ENCODE assay signal across 18 mouse cellular contexts in genomic region chr7:138501347-138502014, GRCm38 (mm10).
DNase-seq lines count a peak whose midpoint lies in the region; ATAC-seq and TF ChIP-seq lines count a peak whose summit lies in the region.
"Had no signal": no experiment of that assay in that cellular context is flagged by ENCODE, and none has a peak within 500 bp of the region (broad histone marks: within the 10 kb centered on the region; RNA-seq: fewer than 3 reads in every experiment).

No protein-coding gene starts in this region.

- ATAC-seq in embryonic facial prominence, embryonic 14.5 days (ENCODE audit: low read depth), result no peak
- peak; percentile 75 for ATAC-seq in midbrain, embryonic 15.5 days (replicated peaks)
- no peak for ATAC-seq in inflammation-experienced regulatory T-cells, adult 6 months
- ATAC-seq: Patski had no signal

- H3K9ac ChIP-seq in embryonic facial prominence, embryonic 14.5 days (ENCODE audit: low read depth, low read length), result no peak overlapping the region
- no peak overlapping the region for H3K9ac ChIP-seq in midbrain, embryonic 15.5 days
- H3K9ac ChIP-seq: heart, embryonic 13.5 days; neural tube, embryonic 13.5 days had no signal

- intact Hi-C loops in left cerebral cortex, postnatal 14 days (cut with DNase I), result no loop called here

- H3K4me1 ChIP-seq in embryonic facial prominence, embryonic 14.5 days (ENCODE audit: control insufficient read depth, insufficient read depth, low read length), result no peaks in the 10 kb centered on the region
- no peaks in the 10 kb centered on the region for H3K4me1 ChIP-seq in embryonic facial prominence, embryonic 10.5 days
- H3K4me1 ChIP-seq in midbrain, embryonic 15.5 days, result peaks cover 13% of the 10 kb centered on the region; the same call in 1 of the 2 replicates
- H3K4me1 ChIP-seq: heart, embryonic 13.5 days had no signal

- TF ChIP-seq CTCF in brain, embryonic 14.5 days (IDR thresholded peaks at IDR 0.05; ENCODE audit: borderline replicate concordance, extremely low read depth, insufficient read depth, insufficient read length), result no peak

- peak; percentile 7 for DNase-seq in embryonic facial prominence, embryonic 14.5 days (ENCODE audit: low spot score)
- DNase-seq in embryonic facial prominence, embryonic 10.5 days (ENCODE audit: low spot score), result no peak
- peak; percentile 5 to 6 for DNase-seq in left cerebral cortex, postnatal 14 days (ENCODE audit: low spot score in 2 of 2)
- no peak for DNase-seq in left cerebral cortex, adult 8-10 months (ENCODE audit: low spot score in 2 of 2)
- peak; percentile 95 for DNase-seq in brain, embryonic 14.5 days (ENCODE audit: low read depth)
- DNase-seq in thymus, postnatal 10 days (ENCODE audit: low spot score in 2 of 2), result no peak
- DNase-seq: cerebellum, adult 11-12 months; kidney, adult 18-20 months; kidney, postnatal 14 days; liver; lung, adult 18-20 months; lung, postnatal 4 days; thymus, postnatal 14 days had no signal

- H3K36me3 ChIP-seq in embryonic facial prominence, embryonic 14.5 days (ENCODE audit: control insufficient read depth, insufficient read depth, low read length), result no peaks in the 10 kb centered on the region
- no peaks in the 10 kb centered on the region for H3K36me3 ChIP-seq in embryonic facial prominence, embryonic 10.5 days (replicated peaks)
- no peaks in the 10 kb centered on the region for H3K36me3 ChIP-seq in midbrain, embryonic 15.5 days (replicated peaks)
- H3K36me3 ChIP-seq: heart, embryonic 13.5 days; neural tube, embryonic 13.5 days had no signal

- H3K27ac ChIP-seq in embryonic facial prominence, embryonic 14.5 days (replicated peaks; ENCODE audit: low read depth, low read length), result no peak overlapping the region
- H3K27ac ChIP-seq in embryonic facial prominence, embryonic 10.5 days (replicated peaks), result no peak overlapping the region
- peak overlapping the region; percentile 70 for H3K27ac ChIP-seq in midbrain, embryonic 15.5 days
- H3K27ac ChIP-seq: heart, embryonic 13.5 days; neural tube, embryonic 13.5 days had no signal

- no peak for TF ChIP-seq POLR2A in brain, embryonic 14.5 days (IDR thresholded peaks at IDR 0.05; ENCODE audit: borderline replicate concordance, extremely low read depth, insufficient read depth, insufficient read length, poor library complexity, severe bottlenecking)

- no peak overlapping the region for H3K4me3 ChIP-seq in embryonic facial prominence, embryonic 14.5 days (ENCODE audit: low read depth, low read length)
- H3K4me3 ChIP-seq in embryonic facial prominence, embryonic 10.5 days, result no peak overlapping the region
- no peak overlapping the region for H3K4me3 ChIP-seq in midbrain, embryonic 15.5 days
- H3K4me3 ChIP-seq: heart, embryonic 13.5 days; neural tube, embryonic 13.5 days had no signal

- WGBS in embryonic facial prominence, embryonic 14.5 days, result 75% methylated on average over 14 of the region's 14 CpGs
- WGBS in embryonic facial prominence, embryonic 10.5 days, result 87% methylated on average over 14 of the region's 14 CpGs
- 38% methylated on average over 14 of the region's 14 CpGs for WGBS in midbrain, embryonic 15.5 days

- no peak overlapping the region for H3K4me2 ChIP-seq in embryonic facial prominence, embryonic 14.5 days (ENCODE audit: low read depth, low read length)
- H3K4me2 ChIP-seq in midbrain, embryonic 15.5 days, result no peak overlapping the region; the same call in 1 of the 2 replicates
- H3K4me2 ChIP-seq: heart, embryonic 13.5 days; neural tube, embryonic 13.5 days had no signal

- no peaks in the 10 kb centered on the region for H3K9me3 ChIP-seq in embryonic facial prominence, embryonic 14.5 days (ENCODE audit: control insufficient read depth, low read length)
- no peaks in the 10 kb centered on the region for H3K9me3 ChIP-seq in embryonic facial prominence, embryonic 10.5 days
- H3K9me3 ChIP-seq in midbrain, embryonic 15.5 days, result no peaks in the 10 kb centered on the region
- H3K9me3 ChIP-seq: heart, embryonic 13.5 days; neural tube, embryonic 13.5 days had no signal

- no peaks in the 10 kb centered on the region for H3K27me3 ChIP-seq in embryonic facial prominence, embryonic 14.5 days (replicated peaks; ENCODE audit: control insufficient read depth, insufficient read depth, low read length)
- H3K27me3 ChIP-seq in embryonic facial prominence, embryonic 10.5 days (replicated peaks; ENCODE audit: low read depth, poor library complexity, severe bottlenecking), result no peaks in the 10 kb centered on the region
- no peaks in the 10 kb centered on the region for H3K27me3 ChIP-seq in midbrain, embryonic 15.5 days (replicated peaks)
- H3K27me3 ChIP-seq: heart, embryonic 13.5 days; neural tube, embryonic 13.5 days; Patski had no signal

Comparison
In these comparisons a context has a peak if more than half of its experiments do, and no peak if none do; other contexts are left out.
1. DNase-seq: peak in embryonic facial prominence, embryonic 14.5 days (single experiment), left cerebral cortex, postnatal 14 days (2 of 2) and brain, embryonic 14.5 days (single experiment); none in embryonic facial prominence, embryonic 10.5 days (single experiment), left cerebral cortex, adult 8-10 months (0 of 2) and thymus, postnatal 10 days (0 of 2).